Mouse (Mus musculus): Measurements from ENCODE around the gene Hist1h2ah. TPM values are rescaled to one million over a fixed set of nuclear protein-coding genes. Genes with fewer than 3 reads are reported as not detected.
"Not testable (repeated sequence)": the region's sequence is repeated elsewhere in the genome, so short reads cannot be mapped to it uniquely, and the experiment has no call there.

Hist1h2ah gene
- not detected in 2 replicates for polyA plus RNA-seq (2012; rRNA removed)

- H3K4me1 ChIP-seq (ENCODE audit: control insufficient read depth, insufficient read depth, low read length); H3K27ac ChIP-seq (ENCODE audit: insufficient read depth, low read length); H3K27me3 ChIP-seq (ENCODE audit: control insufficient read depth, insufficient read depth, low read length): not testable (repeated sequence)
- DNase-seq = peak; percentile 80 to 90
- under 1% methylated on average over 30 of the region's 69 CpGs for WGBS
- H3K4me3 ChIP-seq (replicated peaks; ENCODE audit: insufficient read depth, low read depth, low read length) = peak within 1 kb of the TSS; percentile 59
These were observed at the start of gene Hist1h2ah, which contains the start of gene Hist1h2bk for GRCm38 (mm10) chr13:22035267-22036148. Gene Hist1h2ah, minus strand, starts transcription at chr13:22035568. Gene Hist1h2bk, plus strand, starts transcription at chr13:22035870.

DNA sequence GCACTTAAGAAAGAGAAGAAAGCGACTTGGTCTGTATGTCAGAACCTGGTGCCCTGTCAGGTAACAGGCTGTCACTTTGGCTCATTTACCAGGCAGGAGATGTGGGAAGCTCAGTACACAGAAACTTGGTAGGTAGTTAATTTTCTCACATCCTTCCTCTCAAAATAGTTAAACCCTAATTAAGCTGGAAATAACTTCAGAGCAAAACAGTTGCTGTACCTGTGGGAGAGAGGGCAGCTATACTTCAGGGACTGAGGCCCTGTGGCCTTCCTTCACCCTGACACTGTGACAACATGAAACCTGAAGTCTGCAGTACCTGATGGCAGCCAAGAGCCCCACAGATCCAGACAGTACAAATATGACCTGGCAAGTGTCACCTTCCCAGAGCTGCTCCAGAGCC is 48.8 kb upstream of the Hist1h2ah start, which contains the start of gene Vmn1r188:
Gene Vmn1r188, plus strand, starts transcription at position 301 of the 400 bp plus-strand sequence.
- H3K4me3 ChIP-seq (replicated peaks; ENCODE audit: insufficient read depth, low read depth, low read length); DNase-seq; H3K4me1 ChIP-seq (ENCODE audit: control insufficient read depth, insufficient read depth, low read length); H3K27ac ChIP-seq (ENCODE audit: insufficient read depth, low read length); H3K27me3 ChIP-seq (ENCODE audit: control insufficient read depth, insufficient read depth, low read length): not testable (repeated sequence)
- 91% methylated on average over 1 of the region's 1 CpGs for WGBS

DNA sequence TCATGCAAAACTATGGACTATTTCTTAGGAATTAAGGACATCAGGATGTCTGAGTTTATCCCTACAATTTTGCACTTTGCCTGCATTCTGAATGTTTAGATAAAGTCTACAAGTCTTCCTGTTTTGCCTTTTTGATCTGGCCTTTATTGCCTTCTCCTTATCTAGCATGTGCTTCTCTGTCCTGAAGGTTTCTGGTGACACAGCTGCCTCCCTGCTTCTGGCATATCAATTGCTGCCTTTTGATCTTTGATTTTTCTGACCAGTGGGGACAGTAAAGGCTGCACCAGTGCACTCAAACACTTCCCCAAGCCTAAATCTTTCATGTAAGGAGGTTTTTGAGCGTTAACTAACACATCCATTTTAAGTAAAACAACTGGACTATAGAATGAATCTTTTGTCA is 28.1 kb upstream of the Hist1h2ah start:
- TF ChIP-seq CTCF (IDR thresholded peaks at IDR 0.05; ENCODE audit: borderline replicate concordance, insufficient read depth, low read depth, low read length) (no peak), POLR2A (IDR thresholded peaks at IDR 0.05; ENCODE audit: borderline replicate concordance, insufficient read depth, low read length) (no peak)
- DNase-seq = no peak
- Histone ChIP-seq H3K4me3 (replicated peaks; ENCODE audit: insufficient read depth, low read depth, low read length) (no peak overlapping the region), H3K27ac (ENCODE audit: insufficient read depth, low read length) (no peak overlapping the region), H3K27me3 (ENCODE audit: control insufficient read depth, insufficient read depth, low read length) (no peaks in the 10 kb centered on the region), H3K4me1 (ENCODE audit: control insufficient read depth, insufficient read depth, low read length) (no peaks in the 10 kb centered on the region)
- 68% methylated on average over 1 of the region's 1 CpGs for WGBS

DNA sequence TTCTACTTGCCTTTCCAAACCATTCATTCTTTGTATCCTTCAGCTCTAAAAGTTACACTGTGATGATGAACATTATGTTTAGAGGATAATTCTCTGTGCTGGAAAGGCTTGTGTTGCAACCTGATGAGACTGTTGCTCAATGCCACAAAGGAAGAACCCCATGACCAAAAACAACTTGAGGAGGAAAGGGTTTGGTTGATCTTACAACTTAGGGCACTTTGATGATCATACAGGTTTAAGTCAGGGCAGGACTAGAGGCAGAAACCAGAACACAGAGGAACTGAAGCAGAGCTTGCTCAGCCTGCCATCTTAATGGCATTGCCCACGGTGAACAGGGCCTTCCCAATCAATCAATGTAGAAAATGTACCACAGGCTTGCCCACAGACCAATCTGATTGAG is 26.1 kb upstream of the Hist1h2ah start:
- Histone ChIP-seq H3K4me1 (ENCODE audit: control insufficient read depth, insufficient read depth, low read length) (no peaks in the 10 kb centered on the region), H3K27ac (ENCODE audit: insufficient read depth, low read length) (no peak overlapping the region), H3K27me3 (ENCODE audit: control insufficient read depth, insufficient read depth, low read length) (no peaks in the 10 kb centered on the region), H3K4me3 (replicated peaks; ENCODE audit: insufficient read depth, low read depth, low read length) (no peak overlapping the region)
- no peak for DNase-seq
- WGBS = 77% methylated on average over 1 of the region's 1 CpGs
- no peak for TF ChIP-seq POLR2A (IDR thresholded peaks at IDR 0.05; ENCODE audit: borderline replicate concordance, insufficient read depth, low read length)
- no peak for TF ChIP-seq CTCF (IDR thresholded peaks at IDR 0.05; ENCODE audit: borderline replicate concordance, insufficient read depth, low read depth, low read length)

- H3K27me3 ChIP-seq (ENCODE audit: control insufficient read depth, insufficient read depth, low read length) = no peaks in the 10 kb centered on the region
- WGBS = 95% methylated on average over 1 of the region's 1 CpGs
These were observed 18.4 kb upstream of the Hist1h2ah start for GRCm38 (mm10) chr13:22053754-22054153.

DNA sequence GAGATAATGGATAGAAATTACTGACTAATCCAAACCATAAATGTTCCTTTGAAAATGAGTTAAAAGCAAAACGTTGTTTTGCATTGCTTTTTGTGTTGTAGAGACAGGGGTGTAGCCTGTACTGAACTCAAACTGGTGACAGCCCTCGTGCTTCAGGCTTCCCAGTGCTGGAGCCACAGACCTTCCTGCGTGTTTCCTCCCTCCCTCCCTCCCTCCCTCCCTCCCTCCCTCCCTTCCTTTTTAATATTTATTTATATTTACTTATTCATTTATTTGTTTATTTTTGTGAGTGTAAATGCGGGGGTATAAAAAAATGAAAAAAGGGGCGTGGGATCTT is 16.1 kb upstream of the Hist1h2ah start:
- peak overlapping the region; percentile 81 for H3K4me3 ChIP-seq (replicated peaks; ENCODE audit: insufficient read depth, low read depth, low read length)
- TF ChIP-seq POLR2A (IDR thresholded peaks at IDR 0.05; ENCODE audit: borderline replicate concordance, insufficient read depth, low read length) = no peak
- no peak for TF ChIP-seq CTCF (IDR thresholded peaks at IDR 0.05; ENCODE audit: borderline replicate concordance, insufficient read depth, low read depth, low read length)
- H3K4me1 ChIP-seq (ENCODE audit: control insufficient read depth, insufficient read depth, low read length) = no peaks in the 10 kb centered on the region; the same call in 1 of the 2 replicates
- DNase-seq = no peak
- H3K27ac ChIP-seq (ENCODE audit: insufficient read depth, low read length) = no peak overlapping the region
- WGBS = 13% methylated on average over 5 of the region's 5 CpGs
- no peaks in the 10 kb centered on the region for H3K27me3 ChIP-seq (ENCODE audit: control insufficient read depth, insufficient read depth, low read length)

More at GRCm38 (mm10) chr13:22053754-22054153, 18.4 kb upstream of the Hist1h2ah start:
- no peaks in the 10 kb centered on the region; the same call in 1 of the 2 replicates for H3K4me1 ChIP-seq (ENCODE audit: control insufficient read depth, insufficient read depth, low read length)
- no peak overlapping the region for H3K4me3 ChIP-seq (replicated peaks; ENCODE audit: insufficient read depth, low read depth, low read length)
- no peak overlapping the region for H3K27ac ChIP-seq (ENCODE audit: insufficient read depth, low read length)
- no peak for DNase-seq
- TF ChIP-seq CTCF (IDR thresholded peaks at IDR 0.05; ENCODE audit: borderline replicate concordance, insufficient read depth, low read depth, low read length) (no peak), POLR2A (IDR thresholded peaks at IDR 0.05; ENCODE audit: borderline replicate concordance, insufficient read depth, low read length) (no peak)

DNA sequence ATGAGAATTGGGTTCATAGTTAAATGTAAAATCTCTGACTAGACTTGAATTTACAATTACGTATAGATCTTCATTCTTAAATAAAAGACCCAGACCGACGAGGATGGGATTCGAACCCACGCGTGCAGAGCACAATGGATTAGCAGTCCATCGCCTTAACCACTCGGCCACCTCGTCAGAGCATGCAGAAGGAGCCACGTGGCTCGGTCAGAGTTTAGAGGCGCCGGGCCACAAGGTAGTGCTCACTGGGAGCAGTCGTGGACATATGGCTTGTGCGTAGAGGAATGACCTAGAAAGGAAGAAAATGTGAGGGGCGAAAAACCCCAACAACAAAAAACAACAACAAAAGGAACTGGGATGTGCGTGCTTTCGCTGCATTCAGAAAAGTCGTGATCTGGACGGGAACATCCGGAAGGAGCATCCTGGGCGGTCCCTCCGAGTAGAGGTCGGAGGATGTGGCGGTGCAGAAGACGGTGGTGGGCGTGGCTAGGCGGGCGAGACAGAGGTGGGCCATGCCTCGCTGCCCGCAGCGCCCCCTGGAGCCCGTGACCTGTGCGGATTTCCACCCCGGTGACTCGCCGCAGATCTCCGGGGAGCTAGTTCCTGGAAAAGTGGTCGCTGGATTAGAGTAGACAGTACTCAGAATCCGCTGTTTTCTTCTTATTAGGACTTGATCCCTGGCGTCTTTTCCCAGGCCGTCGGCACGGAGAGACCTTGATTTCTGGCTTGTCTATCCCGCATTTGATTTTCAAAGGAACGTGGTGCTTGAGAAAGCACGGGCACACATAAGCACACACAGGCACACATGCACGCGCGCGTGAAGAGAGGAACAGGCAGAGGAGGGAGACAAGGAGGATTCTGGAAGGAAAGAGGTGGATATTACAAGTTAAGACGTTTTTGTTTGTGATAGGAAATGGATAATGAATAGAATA is 15.5 kb upstream of the Hist1h2ah start:
- H3K27me3 ChIP-seq (ENCODE audit: control insufficient read depth, insufficient read depth, low read length) = no peaks in the 10 kb centered on the region
- WGBS = under 1% methylated on average over 52 of the region's 52 CpGs

More for the DNA sequence above, 15.5 kb upstream of the Hist1h2ah start:
- DNase-seq = peak; percentile 66 to 71
- Histone ChIP-seq H3K4me3 (replicated peaks; ENCODE audit: insufficient read depth, low read depth, low read length) (peak overlapping the region; percentile 81), H3K27ac (ENCODE audit: insufficient read depth, low read length) (no peak overlapping the region), H3K4me1 (ENCODE audit: control insufficient read depth, insufficient read depth, low read length) (no peaks in the 10 kb centered on the region; the same call in 1 of the 2 replicates)
- TF ChIP-seq POLR2A (IDR thresholded peaks at IDR 0.05; ENCODE audit: borderline replicate concordance, insufficient read depth, low read length) (no peak), CTCF (IDR thresholded peaks at IDR 0.05; ENCODE audit: borderline replicate concordance, insufficient read depth, low read depth, low read length) (peak; percentile 44; the same call in 1 of the 2 replicates)

Data from cerebellum, adult 2 months (tissue).